Mouse (Mus musculus): ENCODE measurements around the gene Abcg4.
"Not testable (repeated sequence)": the region's sequence is repeated elsewhere in the genome, so short reads cannot be mapped to it uniquely, and the experiment has no call there.

Abcg4 gene

DNA sequence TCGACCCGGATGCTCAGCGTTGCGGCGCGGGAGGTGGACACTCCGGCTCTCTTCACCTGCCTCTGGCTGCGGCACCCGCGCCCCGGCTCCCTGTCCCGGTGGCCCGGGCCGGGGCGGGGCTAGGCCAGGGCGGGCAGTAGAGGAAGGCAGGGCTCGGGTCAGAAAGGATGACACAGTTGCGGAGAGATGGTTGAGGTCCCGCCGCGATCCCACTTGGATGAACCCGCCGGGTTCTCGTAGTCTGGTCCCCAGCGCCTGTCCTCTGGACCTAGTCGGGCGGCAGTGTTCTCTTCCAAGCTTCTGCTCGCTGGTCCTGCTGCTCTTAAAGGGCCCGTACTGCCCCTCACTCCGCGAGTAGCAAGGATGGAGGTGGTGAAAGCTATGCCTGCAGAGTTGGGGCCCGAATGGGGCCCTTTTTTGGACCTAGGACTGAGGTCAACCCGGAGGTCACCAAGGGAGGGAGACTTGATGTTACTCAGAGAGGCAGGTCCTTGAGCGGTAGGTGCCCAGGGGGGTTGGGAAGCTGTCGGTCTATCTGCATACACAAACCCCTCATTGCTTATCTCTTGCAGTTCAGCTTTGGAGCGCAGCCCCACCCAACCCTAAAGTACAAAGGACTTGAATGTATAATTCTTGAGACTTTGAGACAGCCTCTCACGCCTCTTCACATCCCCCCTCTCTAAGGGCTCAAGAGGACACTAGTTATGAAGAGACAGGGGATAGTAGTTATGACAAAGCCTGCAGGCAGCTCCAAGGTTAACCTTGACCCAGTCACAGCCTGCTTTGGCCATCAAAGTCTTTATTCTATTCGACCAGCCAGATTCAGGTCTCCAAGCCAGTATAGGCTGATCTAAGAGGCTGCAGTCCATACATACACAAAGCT lies at the start of gene Abcg4:
Abcg4 (minus strand) TSS at position 540 of the 883 bp plus-strand sequence.
- DNase-seq, result peak; percentile 77 to 80

DNA sequence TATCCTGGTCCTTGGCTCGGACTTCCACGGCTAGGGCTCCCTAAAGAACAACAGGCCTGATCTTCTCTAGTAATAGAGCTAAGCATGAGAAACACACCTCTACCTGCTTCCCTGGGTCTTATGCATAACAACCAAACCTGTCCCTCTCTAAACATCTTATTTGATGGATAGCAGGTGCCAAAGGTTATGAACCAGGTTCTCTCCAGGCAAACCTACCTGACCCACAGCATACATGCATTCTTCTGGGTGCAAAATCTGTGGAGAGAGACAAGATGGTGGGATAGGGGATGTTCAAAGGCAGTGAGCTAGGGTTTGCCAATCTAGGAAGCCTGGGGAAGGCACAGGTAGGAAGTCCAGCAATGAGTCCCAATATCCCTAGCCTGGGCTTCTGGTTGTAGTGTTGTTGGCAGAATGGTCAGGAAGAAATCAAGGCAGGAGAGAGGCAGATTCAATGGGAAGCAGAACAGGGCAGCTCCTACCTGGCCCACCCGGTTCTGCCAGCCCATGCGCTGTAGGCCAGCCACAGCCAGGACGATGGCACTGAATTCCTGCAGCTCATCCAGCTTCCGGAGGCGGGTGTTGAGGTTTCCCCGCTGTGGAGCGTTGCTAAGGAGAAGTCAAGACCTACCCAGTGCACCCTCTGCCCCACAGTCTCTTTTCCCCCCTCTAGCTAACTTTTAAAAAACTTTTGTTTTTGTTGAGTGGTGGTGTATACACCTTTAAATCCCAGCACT lies 49.2 kb upstream of the Abcg4 start:
- no peak for DNase-seq

DNA sequence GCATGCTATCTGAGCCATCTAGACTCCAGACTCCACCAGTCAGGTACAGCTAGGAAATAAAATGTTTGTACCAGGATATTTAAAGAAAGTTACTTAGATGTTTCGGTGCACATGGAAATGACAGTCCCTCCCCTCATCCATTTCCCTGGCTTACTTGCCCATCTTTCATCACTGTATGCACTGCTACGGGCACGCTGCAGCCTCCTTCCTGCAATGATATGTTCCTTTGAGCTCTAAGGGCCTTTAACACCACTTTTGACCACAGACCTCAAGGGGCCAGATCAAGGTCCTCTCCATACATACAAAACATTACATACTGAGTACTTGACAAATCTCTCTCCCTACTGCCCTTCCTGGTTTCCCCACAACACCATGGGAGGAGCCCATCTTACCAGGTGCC lies 48.5 kb upstream of the Abcg4 start:
- no peak for DNase-seq

DNA sequence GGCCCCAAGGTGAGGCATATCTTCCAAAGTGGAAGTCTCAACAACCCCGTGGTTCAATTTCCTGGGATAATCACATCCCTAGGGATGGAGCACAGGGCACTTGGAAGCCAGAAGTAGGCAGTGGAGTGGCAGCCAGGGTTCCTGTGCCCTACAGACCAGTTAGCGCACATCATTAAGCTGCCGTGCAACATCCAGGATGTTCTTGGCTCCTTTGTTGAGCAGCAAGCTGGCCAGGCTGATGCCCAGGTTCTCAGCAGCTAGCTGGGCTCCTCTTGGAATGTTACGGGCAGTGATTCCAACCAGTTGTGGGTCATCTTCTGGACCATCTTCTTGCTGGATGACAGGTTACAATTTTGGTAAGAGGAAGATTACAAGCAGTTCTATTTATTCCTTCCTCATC lies 48.1 kb upstream of the Abcg4 start:
- DNase-seq, result not testable (repeated sequence)

DNA sequence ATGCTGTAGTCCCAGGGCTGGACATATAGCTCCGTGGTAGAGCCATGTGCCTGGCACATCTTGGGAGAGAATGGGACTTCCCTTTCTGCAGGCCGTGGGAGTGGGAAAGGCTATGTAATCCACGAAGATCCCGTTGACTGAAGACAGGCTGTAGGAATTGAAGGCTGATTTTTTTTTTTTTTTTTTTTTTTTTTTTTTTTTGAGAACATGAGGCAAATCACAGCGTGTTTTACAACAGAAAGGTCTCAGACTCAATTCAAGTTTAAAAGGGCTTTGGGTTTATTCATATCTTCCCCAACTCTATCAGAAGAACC lies 47.6 kb upstream of the Abcg4 start:
- DNase-seq, result no peak

DNA sequence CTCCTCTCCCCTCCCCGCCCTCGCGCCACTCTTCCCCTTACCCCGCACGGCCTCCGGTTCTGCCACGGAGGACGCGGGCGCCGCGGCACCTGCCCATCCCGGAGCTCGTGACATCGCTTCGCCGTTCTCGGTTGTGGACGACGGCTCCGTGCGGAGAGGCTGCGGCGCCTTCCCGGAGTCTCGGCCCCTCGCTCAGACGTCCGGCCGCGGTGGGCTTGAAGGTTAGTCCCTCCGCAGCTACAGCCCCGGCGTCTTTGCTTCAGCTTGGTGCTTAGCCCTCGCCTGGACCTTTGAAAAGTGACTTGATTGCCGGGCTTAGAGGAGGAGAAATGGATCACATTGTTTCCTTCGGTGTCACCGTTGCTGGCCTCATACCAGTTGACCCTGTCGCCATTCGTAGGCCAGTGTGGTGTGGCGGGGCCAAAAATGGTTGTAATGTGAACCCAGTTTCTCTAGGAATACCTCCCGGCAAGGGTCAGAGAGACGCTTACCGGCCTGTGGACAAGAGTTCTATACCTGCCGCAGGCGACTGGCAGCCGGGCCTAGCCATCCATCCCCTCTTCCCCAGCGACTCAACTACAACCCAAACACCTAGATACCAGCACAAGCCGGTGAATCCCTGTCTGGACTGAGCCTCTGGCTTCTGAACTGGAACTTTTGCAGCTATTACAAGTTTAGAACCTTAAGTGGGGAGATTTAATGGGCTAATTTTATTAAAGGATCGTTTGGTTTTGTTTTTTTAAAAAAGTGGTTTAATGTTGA lies 47.1 kb upstream of the Abcg4 start:
- DNase-seq, result peak; percentile 56 to 60

DNA sequence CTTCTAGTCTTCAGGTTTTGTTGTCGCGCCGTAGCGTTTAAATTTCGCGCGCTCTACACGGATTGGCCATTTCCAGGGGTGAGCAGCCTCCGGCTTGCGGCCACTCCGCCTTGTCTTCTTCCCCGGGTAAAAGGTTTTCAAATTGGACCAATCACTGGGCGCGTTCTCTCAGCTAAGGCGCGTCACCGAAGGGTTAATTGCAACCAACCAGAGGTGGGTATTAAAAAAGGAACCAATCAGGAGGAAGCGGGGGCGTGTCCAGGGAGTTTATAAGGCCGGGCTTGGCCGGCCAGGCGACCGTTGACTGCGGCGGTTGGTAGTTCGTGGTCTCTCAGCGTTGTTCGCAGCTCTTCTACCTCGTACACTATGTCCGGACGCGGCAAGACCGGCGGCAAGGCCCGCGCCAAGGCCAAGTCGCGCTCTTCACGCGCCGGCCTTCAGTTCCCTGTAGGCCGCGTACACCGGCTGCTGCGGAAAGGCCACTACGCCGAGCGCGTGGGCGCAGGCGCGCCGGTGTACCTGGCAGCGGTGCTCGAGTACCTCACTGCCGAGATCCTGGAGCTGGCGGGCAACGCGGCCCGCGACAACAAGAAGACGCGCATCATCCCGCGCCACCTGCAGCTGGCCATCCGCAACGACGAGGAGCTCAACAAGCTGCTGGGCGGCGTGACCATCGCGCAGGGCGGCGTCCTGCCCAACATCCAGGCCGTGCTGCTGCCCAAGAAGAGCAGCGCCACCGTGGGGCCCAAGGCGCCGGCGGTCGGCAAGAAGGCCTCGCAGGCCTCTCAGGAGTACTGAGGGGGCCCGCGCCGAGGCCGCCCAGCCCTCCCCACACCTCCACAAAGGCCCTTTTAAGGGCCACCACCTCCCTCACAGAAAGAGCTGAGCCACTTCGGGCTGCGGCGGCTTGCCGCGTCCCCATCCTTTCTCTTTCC lies 46.2 kb upstream of the Abcg4 start, which contains the start of gene H2afx:
H2afx (plus strand) TSS at position 299 of the 935 bp plus-strand sequence.
- DNase-seq, result peak; percentile 98 to 99

DNA sequence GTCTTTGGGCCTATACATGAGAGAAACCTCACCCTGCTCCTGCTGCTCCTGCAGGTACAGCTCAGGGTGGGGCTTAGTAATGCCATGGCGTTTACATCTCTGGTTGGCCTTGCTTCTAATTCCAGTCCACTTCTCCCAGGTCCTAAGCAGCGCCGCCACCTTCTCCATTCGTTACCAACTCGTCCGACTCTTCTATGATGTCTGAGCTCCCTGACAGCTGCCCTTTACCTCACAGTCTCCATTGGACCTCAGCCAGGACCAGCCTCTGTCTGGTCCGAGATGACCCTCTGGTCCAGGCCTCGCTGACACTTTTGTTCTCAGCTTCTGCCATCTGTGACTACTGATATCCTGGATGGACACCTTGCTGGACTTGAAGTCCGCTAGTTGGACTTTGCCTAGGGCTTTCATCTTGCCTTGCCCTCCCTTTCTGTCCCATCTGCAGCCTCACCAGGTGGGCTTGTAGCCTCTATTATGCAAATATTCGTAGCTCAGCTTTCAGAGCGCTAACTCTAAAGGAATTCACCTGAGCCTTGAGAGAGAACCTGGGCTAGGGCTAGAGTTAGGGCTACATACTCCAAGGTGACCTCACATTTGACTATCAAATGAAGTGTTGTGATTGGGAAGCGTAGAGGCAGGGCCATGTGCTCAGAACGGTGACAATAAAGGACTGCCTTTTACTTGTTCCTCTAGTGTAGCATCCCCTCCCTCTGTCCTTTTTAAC lies 44.7 kb upstream of the Abcg4 start:
- peak in 1 of 2 experiments; percentile 43 for DNase-seq

DNA sequence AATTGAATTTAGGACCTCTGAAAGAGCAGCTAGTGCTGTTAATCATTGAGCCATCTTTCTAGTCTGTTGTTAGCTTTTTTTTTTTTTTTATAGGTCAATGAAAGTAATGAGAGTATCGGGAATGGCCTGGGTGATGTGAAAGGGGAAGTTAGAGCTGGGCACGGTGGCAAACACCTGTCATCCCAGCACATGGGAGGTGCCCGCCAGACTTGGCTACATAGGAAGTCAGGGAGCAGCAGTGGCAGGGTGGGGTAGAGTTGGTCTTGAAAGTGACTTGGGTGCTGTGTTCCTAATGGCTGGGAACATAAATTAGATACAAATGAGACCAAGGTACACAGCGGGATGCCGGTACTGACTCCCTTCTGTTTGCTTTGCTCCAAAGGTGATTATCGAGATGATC lies 42.3 kb upstream of the Abcg4 start:
- no peak for DNase-seq

DNA sequence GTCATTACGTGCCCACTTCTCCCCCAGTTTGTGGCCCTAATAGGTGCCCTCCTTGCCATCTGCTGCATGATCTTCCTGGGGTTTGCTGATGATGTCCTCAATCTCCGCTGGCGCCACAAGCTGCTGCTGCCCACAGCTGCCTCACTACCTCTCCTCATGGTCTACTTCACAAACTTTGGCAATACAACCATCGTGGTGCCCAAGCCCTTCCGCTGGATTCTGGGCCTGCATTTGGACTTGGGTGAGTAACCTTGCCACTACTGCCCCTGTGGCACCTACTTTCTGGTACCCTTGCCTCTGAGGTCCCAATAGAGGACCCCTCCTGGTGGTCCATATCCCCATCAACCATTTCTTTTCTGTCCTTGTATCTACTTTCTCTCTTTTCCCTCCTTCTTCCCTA lies 39.5 kb upstream of the Abcg4 start:
- DNase-seq, result no peak

DNA sequence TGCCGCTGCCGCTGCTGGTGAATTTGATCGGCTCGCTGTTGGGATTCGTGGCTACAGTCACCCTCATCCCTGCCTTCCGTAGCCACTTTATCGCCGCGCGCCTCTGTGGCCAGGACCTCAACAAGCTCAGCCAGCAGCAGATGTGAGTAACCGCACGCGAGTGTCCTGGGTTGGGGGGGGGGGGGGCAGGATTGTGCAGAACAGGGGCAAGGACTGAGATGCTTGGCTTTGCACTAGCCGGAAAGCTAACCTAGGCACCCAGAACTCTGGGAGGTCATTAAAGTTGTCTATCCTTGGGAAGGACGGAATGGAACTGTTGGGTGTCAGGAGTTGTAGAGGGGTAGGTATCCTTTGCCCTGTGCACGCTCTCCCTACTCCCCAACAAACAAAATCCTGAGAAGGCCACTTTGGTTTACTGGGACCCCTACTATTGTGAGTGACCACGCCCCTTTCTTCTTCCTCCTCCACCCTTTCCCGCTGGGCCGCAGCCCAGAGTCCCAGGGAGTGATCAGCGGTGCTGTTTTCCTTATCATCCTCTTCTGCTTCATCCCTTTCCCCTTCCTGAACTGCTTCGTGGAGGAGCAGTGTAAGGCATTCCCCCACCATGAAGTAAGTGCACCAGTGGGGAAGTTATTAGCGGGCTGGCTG lies 38.8 kb upstream of the Abcg4 start:
- no peak for DNase-seq

DNA sequence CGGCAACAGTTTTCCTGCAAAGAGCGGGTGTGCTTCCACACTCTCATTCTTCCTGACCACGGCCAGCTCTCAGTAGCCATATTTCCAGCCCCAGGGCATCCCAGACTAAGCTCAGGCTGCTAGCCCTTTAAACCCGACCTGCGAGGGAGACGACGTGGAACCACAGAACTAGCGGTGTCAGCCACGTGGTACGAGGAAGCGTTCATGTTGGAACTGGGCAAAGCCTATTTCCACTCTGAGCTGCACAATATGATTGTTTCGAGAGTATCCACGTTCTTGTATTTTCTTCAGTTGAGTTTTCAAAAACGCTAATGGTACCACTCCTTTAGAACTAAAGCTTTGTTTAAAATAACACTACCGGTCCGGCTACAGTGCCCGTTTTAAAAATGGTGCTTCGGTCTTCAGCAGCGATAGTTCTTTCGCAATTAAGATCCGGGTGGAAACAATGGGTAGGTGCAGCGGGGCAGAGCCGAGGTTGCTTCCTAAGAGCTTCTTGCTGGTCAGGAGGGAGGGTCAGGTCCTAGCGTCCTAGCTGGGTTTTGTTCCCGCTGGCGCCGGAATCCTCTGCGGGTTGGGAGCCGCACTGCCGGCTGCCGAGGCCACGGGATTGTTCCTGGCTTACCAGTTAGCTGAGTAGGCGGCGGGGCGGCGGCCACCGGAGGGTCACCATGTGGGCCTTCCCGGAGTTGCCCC lies 38.1 kb upstream of the Abcg4 start:
- DNase-seq, result peak; percentile 84 to 88

DNA sequence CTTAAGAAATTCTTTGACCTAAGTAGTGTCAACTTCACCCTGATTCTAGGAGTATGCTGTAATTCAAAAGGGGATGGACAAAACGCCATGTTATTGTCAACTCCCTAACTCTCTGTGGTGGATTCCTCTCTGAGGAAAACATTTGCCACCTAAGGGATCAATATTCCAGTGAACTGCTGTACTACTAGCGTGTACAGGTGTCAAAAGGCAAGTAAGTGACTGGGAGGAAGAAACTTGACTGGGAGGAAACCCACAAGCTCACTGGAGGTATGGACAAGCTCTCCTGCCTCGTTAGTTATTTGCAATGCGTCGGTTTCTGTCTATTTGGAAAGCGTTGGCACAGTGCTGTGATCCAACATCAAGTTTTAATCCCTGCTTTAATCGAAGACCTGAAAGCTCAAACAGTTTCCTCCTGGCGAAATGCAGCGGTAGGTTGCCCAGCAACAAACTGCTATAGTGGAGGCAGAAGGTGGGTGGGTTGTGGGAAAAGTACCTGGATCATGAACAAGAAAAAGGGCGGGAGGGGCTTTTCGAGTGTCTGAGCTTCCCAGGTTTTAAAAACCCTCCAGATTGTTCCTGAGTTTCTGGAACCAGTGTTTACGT lies 37.5 kb upstream of the Abcg4 start, which contains the start of gene Dpagt1:
Dpagt1 (plus strand) TSS at position 252 of the 603 bp plus-strand sequence.
- no peak for DNase-seq

DNA sequence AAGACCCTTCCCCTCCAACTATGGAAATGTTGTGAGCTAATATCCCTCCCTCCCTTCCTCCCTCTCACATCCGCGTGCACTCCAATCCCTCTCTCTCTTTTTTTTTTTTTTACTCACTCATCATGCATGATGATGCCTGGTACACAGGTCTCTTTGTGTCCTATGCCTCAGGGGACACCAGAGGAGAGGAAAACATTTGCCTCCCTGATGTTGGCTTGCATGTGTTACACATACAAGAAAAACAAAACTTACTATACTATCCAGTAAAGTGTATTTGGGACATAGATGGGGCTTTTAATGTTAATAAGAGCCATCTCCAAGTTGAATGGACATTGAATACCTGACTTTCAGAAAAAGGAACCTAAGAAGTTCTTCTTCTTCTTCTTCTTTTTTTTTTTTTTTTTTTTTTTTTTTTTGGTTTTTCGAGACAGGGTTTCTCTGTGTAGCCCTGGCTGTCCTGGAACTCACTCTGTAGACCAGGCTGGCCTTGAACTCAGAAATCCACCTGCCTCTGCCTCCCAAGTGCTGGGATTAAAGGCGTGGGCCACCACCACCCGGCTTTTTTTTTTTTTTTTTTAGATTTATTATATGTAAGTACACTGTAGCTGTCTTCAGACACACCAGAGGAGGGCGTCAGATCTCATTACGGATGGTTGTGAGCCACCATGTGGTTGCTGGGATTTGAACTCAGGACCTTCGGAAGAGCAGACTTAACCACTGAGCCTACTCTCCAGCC lies 36.8 kb upstream of the Abcg4 start:
- DNase-seq, result not testable (repeated sequence)

DNA sequence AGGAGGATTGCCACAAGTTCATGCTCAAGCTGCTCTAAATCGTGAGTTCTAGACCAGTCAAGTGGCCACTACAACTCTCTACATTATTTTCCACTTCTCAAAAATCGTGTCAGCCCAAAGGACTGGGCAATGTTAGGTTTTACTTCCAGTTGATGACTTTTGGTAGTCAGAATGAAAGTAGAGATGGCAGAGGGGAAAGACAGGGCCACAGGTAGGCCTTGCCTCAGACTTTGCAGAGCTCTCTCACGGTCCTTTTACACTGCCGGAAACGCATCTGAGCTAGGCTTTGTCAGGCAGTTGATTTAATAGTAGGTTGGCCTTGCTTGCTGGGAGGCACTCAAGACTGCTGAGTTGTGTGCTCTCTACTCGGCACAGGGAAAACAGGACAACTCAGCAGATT lies 35.7 kb upstream of the Abcg4 start:
- no peak for DNase-seq

DNA sequence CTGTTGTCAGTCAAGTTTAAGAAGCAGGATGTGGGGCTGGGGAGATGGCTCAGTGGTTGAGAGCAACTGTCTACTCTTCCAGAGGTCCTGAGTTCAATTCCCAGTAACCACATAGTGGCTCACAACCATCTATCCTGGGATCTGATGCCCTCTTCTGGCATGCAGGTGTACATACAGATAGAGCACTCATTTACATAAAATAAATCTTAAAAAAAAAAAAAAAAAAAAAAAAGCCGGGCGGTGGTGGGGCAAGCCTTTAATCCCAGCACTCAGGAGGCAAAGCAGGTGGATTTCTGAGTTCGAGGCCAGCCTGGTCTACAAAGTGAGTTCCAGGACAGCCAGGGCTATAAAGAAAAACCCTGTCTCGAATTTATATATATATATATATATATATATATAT lies 35.2 kb upstream of the Abcg4 start:
- not testable (repeated sequence) for DNase-seq

DNA sequence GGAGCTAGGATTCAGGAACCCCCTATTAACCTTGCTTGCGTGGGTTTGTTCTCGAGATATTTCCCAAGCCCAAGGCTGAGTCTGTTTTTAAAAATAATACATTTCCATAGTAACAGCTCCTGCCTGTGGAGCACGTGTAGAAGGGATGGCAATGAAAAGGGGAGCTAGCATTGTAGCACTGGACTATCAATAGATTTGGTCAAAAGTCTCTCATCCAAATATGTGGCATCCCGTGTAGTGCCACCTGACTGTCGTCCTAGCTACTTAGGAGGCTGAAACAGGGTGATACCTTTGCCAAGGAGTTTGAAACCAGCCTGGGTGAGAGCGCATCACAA lies 32.4 kb upstream of the Abcg4 start:
- no peak for DNase-seq

DNA sequence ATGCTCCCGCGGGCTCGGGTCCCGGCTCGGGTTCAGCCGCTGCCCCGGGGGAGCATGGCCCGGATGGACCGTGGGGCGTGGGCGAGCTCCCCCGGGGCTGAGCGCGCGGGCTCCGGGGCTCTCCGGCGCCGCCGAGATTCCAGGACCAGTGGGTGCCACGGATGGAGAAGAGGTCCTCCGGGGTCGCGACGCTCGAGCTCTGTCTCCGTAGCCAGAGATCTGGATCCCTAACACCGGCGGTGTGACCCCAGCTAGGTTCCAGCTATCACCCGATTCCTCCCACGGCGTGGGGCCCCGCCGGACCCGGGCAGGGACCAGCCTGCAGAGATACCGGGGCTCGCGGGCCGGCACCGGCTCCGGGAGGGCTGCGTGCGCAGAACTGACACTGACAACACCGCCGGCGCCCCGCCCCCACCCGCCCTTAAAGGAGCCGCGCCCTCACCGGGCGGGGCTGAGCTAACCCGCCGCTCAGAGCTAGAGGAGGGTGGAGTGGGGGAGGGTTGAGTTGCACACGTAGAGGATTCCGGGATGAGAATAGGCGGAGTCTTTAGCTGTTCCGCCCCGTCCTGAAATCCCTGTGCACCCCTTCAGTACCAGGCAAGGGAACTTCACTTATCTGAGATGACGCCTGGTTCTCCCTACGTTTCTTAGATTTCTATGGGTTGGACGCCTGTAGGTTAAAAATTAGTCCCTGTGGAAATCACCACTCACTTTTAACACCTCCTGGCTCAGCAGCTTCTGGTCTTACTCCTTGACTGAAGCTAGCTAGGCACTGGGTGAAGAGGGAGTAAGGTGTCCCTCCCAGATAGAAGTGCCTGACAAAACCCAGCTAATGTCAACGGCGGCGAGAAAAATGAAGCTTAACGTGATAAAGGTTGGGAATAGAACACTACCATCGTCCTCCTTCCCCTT lies 31.7 kb upstream of the Abcg4 start, which contains the start of gene C2cd2l:
C2cd2l (minus strand) TSS at position 399 of the 912 bp plus-strand sequence.
- DNase-seq, result peak; percentile 90 to 94
